Mouse (Mus musculus) kidney, adult 2 months (tissue): ENCODE measurements at regions not wholly inside any gene's neighbourhood (a gene's known extent, or its start where the extent isn't known, plus 50 kb on each side); places are given as distances from the start of the nearest gene placed in this dataset.

Experiments used
- CTCF ChIP-seq: fragments of 200-500 bp; conservative IDR thresholded peaks from 2 replicates; pipeline ENCODE4 v1.5.1; 2011; ENCODE audit warnings: low read depth, mild to moderate bottlenecking, control low read depth, low read length, moderate library complexity, mixed read lengths; ENCODE audit not compliant: insufficient read depth, insufficient read length
- POLR2A ChIP-seq: fragments of 200-500 bp; IDR thresholded peaks from one replicate; pipeline ENCODE4 v1.6.1; 2011; ENCODE audit warnings: low read depth, low read length, control low read depth

DNA sequence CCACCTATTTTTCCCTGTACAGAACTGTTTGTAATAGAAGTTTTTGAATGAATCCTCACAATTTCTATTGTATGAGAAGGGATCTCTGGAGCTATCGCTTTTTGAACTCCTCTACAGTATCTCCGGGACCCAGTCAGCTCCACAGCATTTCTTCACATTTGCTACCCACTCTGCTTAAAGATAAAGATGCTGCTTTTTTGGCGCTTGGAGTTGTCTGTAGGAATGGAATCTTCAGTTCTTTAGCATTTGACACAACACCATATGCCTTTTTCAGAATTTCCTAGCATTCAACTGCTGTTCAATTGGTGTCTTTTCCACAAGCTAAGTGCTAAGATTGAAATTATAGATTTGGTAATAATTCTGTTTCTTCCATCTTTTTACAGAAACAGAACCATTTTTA lies 338.4 kb downstream of the Inhba start:
- TF ChIP-seq CTCF (no peak), POLR2A (no peak)
